Mouse (Mus musculus) inflammation-experienced regulatory T-cells, adult 16 weeks (primary cell): ENCODE results near the gene Olfr711. TPM values are rescaled to one million over a fixed set of nuclear protein-coding genes. Genes with fewer than 3 reads are reported as not detected.

Experiments used
- polyA plus RNA-seq: library from polyadenylated mRNA; unstranded; fragments of 100-300 nt; shearing (Covaris generic); gene quantifications from one replicate; pipeline ENCODE4 v1.2.1, GENCODE M21; 2017

Olfr711 gene
- not detected for polyA plus RNA-seq

DNA sequence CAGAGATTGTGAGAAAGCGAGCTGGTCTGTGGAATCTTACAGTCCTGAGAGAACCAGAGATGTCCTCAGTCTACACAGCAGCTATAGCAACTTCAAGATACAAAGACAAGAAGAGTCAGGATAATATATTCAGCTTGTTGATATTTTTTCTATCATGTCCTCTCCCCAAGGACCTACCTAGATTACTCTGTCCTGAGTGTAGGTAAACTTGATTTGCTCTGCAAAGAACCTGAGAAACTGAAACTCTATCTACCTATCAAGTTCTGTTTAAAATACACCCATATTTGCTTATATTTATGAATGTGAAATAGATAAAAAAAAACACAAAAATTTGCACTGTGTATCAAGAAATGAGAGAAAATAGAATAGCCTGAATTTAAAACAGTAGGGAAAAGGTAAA lies at the start of gene Olfr711:
TSS of gene Olfr711 (minus strand) at position 101 of the 400 bp plus-strand sequence.

DNA sequence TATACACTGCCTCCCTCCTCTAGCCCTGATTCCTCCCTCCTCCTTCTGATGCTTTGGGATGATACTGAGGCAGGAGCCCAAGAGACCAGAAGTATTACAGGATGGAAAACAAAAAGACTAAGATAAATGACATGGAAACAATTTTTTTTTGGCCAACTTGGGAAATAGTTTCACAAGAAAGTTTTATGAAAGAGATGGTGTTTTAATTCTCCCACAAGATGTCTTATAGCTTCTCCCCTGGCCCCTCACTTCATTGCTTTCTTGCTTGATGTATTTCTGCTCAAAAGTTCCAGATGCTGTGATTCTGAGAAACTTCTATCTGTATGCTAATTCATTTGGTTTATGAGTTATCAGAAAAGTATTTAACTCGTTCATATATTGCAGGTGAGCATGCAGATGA lies 30.7 kb upstream of the Olfr711 start, which contains the start of gene Olfr2:
TSS of gene Olfr2 (minus strand) at position 101 of the 400 bp plus-strand sequence.

DNA sequence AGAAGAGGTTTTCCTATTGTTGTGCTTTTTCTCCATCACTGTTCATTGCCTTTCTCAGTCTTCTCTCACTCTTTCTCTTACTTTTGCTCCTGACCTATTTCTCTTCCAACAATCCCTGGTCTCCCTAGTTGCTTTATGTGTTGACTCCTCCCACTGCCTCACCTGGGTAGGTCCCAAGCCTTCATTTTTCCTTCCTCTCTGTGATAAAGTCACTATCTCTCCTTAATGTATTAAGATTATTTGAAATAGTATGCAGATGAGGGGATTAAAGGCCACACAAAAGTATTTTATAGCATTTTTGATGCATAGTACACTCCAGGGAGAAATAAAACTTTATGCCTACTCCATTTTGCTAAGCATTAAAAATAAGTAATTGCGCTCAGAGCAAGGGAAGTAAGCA lies 11.4 kb downstream of the Olfr711 start, which contains the start of gene Olfr6:
TSS of gene Olfr6 (minus strand) at position 101 of the 400 bp plus-strand sequence.

DNA sequence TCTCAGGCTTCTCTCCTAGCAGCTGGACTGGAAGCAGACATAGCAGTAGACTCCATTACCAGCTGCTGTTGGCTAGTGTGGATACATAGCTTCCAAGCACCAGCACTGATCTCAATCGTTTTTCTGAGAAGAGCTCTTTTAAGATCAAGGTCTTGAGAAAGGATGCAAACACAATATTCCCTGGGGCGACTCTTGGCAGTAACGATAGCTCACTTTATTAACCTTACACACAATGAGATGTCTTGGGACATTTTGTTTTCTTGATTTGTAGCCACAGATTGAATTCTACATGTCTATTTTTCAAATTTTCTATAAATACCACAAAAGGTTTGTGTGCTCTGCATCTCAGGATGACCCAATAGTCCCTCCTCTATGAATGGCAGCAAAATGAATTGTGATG lies 27.0 kb downstream of the Olfr711 start, which contains the start of gene Olfr710:
TSS of gene Olfr710 (minus strand) at position 101 of the 400 bp plus-strand sequence.

DNA sequence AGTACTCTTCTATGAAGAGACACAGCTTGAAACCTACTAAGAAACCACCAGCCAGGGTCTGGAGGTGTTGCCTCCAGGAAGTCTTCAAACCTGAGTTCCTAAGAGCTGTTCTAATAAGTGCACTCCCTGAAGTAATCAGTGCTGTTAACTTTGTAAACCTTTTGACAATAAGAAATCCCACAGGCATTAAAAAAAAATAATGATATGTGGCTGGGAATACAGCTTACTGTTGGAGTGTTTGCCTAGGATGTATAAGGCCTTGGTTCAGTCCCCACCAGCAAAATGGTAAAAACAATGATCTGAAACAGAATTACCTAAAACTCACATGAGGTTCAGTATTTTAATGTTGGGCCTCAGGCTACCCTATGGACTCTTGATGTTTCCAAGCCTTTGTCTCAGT lies 43.1 kb downstream of the Olfr711 start, which contains the start of gene Olfr709-ps1:
TSS of gene Olfr709-ps1 (minus strand) at position 101 of the 400 bp plus-strand sequence.

Other genes with a start within 250 kb of the Olfr711 start
- not detected for gene Olfr697, start 233.0 kb downstream of the Olfr711 start, polyA plus RNA-seq
- gene Olfr698, start 220.1 kb downstream of the Olfr711 start, polyA plus RNA-seq: not detected
- gene Olfr699, start 182.3 kb downstream of the Olfr711 start, polyA plus RNA-seq: not detected
- not detected for gene Olfr700, start 166.6 kb downstream of the Olfr711 start, polyA plus RNA-seq
- not detected for gene Olfr701, start 161.3 kb downstream of the Olfr711 start, polyA plus RNA-seq
- not detected for gene Olfr702, start 141.6 kb downstream of the Olfr711 start, polyA plus RNA-seq
- not detected for gene Olfr703, start 132.1 kb downstream of the Olfr711 start, polyA plus RNA-seq
- gene Olfr704, start 112.3 kb downstream of the Olfr711 start, polyA plus RNA-seq: 0.07 TPM
- gene Olfr705, start 98.6 kb downstream of the Olfr711 start, polyA plus RNA-seq: not detected
- not detected for gene Olfr706, start 87.3 kb downstream of the Olfr711 start, polyA plus RNA-seq
- not detected for gene Olfr707, start 74.2 kb downstream of the Olfr711 start, polyA plus RNA-seq
- not detected for gene Olfr1532-ps1, start 67.5 kb downstream of the Olfr711 start, polyA plus RNA-seq
- gene Olfr709-ps1, start 43.2 kb downstream of the Olfr711 start, polyA plus RNA-seq: not detected
- gene Olfr710, start 27.1 kb downstream of the Olfr711 start, polyA plus RNA-seq: not detected
- gene Olfr6, start 11.5 kb downstream of the Olfr711 start, polyA plus RNA-seq: not detected
- gene Olfr2, start 30.6 kb upstream of the Olfr711 start, polyA plus RNA-seq: not detected
- not detected for gene Olfr713, start 55.7 kb upstream of the Olfr711 start, polyA plus RNA-seq
- not detected for gene Olfr714, start 95.5 kb upstream of the Olfr711 start, polyA plus RNA-seq
- gene Olfr17, start 117.8 kb upstream of the Olfr711 start, polyA plus RNA-seq: not detected
- not detected for gene Olfr715b, start 134.9 kb upstream of the Olfr711 start, polyA plus RNA-seq
- gene Olfr715, start 155.6 kb upstream of the Olfr711 start, polyA plus RNA-seq: not detected
- not detected for gene Olfr716, start 162.9 kb upstream of the Olfr711 start, polyA plus RNA-seq
- gene Nlrp14, start 191.5 kb upstream of the Olfr711 start, polyA plus RNA-seq: not detected
- not detected for gene Rbmxl2, start 234.0 kb upstream of the Olfr711 start, polyA plus RNA-seq